Mouse (Mus musculus) stomach, embryonic 14.5 days (tissue): ENCODE data around the gene Kdm6b. TPM values are rescaled to one million over a fixed set of nuclear protein-coding genes. Genes with fewer than 3 reads are reported as not detected.
A peak's percentile ranks its signal among the peaks of the same experiment; 100 is the strongest.
"Not testable (repeated sequence)": the region's sequence is repeated elsewhere in the genome, so short reads cannot be mapped to it uniquely, and the experiment has no call there.

Source experiments
- ATAC-seq: fragments of 200-750 bp; cut with Nextera tagmentation; 2 replicates; pipeline ENCODE4 v1.8.0; 2017; ENCODE audit warnings: low read depth, moderate TSS enrichment; ENCODE audit not compliant: insufficient number of reproducible peaks, insufficient read depth, low FRiP score
- H3K27ac ChIP-seq: fragments of 300-500 bp; sonication (generic); 2 replicates; pipeline ENCODE4 v1.5.1; 2014; ENCODE audit warnings: mild to moderate bottlenecking, low read length, moderate library complexity, mixed read lengths
- H3K27me3 ChIP-seq: fragments of 300-500 bp; sonication (generic); 2 replicates; pipeline ENCODE4 v1.6.1; 2014; ENCODE audit warnings: low read length, control low read depth, mixed read lengths; ENCODE audit not compliant: control insufficient read depth, insufficient read depth
- H3K36me3 ChIP-seq: fragments of 300-500 bp; sonication (generic); 2 replicates; pipeline ENCODE4 v1.6.1; 2014; ENCODE audit warnings: mild to moderate bottlenecking, control low read depth, low read length, moderate library complexity, mixed read lengths; ENCODE audit not compliant: control insufficient read depth, insufficient read depth
- H3K4me1 ChIP-seq: fragments of 300-500 bp; sonication (generic); 2 replicates; pipeline ENCODE4 v1.6.1; 2014; ENCODE audit warnings: low read length, control low read depth, mixed read lengths; ENCODE audit not compliant: control insufficient read depth, insufficient read depth
- H3K4me2 ChIP-seq: fragments of 300-500 bp; sonication (generic); replicated peaks from 2 replicates; pipeline ENCODE4 v1.6.1; 2014; ENCODE audit warnings: low read depth, low read length, control low read depth
- H3K4me3 ChIP-seq: fragments of 300-500 bp; sonication (generic); 2 replicates; pipeline ENCODE4 v1.5.1; 2014; ENCODE audit warnings: low read depth, low read length, control low read depth
- H3K9ac ChIP-seq: fragments of 300-500 bp; sonication (generic); replicated peaks from 2 replicates; pipeline ENCODE4 v1.6.1; 2014; ENCODE audit warnings: low read depth, mild to moderate bottlenecking, control low read depth, low read length, moderate library complexity, mixed read lengths
- H3K9me3 ChIP-seq: fragments of 300-500 bp; sonication (generic); 2 replicates; pipeline ENCODE4 v1.6.1; 2016; ENCODE audit warnings: low read depth, low read length, control low read depth; ENCODE audit not compliant: control insufficient read depth
- WGBS: fragments of 180-500 bp; shearing (Covaris S2); extraction: QIAGEN DNeasy Blood & Tissue Kit; methylation state at CpG from one replicate; pipeline ENCODE4 v1.1.7; 2014; 5-methylcytosine and 5-hydroxymethylcytosine counted together
- polyA plus RNA-seq: library from polyadenylated mRNA; unstranded; fragments of >200 nt; fragmentation: Nextera tagmentation; extraction: Ambion mirVana; gene quantifications from 2 replicates; pipeline ENCODE4 v1.2.1, GENCODE M21; 2014

Kdm6b gene
- polyA plus RNA-seq, 1 experiment from 2014 or later, result 34.3 TPM

GRCm38 (mm10) chr11:69399201-69400082 is 14.0 kb downstream of the Kdm6b start:
- peaks cover 47% of the 10 kb centered on the region for H3K36me3 ChIP-seq
- no peak overlapping the region for H3K27ac ChIP-seq
- H3K4me3 ChIP-seq, result no peak overlapping the region
- H3K4me1 ChIP-seq, result peaks cover 35% of the 10 kb centered on the region; the same call in 1 of the 2 replicates
- WGBS, result 27% methylated on average over 66 of the region's 66 CpGs
- H3K9ac ChIP-seq, result peak overlapping the region; percentile 25; the same call in 1 of the 2 replicates
- H3K4me2 ChIP-seq, result peak overlapping the region; percentile 76; the same call in 1 of the 2 replicates
- H3K27me3 ChIP-seq, result no peaks in the 10 kb centered on the region
- no peak for ATAC-seq
- no peaks in the 10 kb centered on the region for H3K9me3 ChIP-seq

- H3K9me3 ChIP-seq, result no peaks in the 10 kb centered on the region
- H3K4me2 ChIP-seq, result peak overlapping the region; percentile 76
- H3K9ac ChIP-seq, result peak overlapping the region; percentile 25; the same call in 1 of the 2 replicates
- H3K36me3 ChIP-seq, result peaks cover 39% of the 10 kb centered on the region
- no peak overlapping the region; the same call in 1 of the 2 replicates for H3K27ac ChIP-seq
- H3K4me3 ChIP-seq, result 0 out of 2 replicates have a peak overlapping the region, but pooled peaks have one; percentile 61
- no peaks in the 10 kb centered on the region for H3K27me3 ChIP-seq
- WGBS, result 29% methylated on average over 21 of the region's 21 CpGs
- no peak for ATAC-seq
- peaks cover 38% of the 10 kb centered on the region; the same call in 1 of the 2 replicates for H3K4me1 ChIP-seq
Measured at GRCm38 (mm10) chr11:69398486-69399200, 14.8 kb downstream of the Kdm6b start.

GRCm38 (mm10) chr11:69398059-69398458 is 15.4 kb downstream of the Kdm6b start, which contains the start of gene Tmem88:
Tmem88 (minus strand) TSS chr11:69398234.
- 7% methylated on average over 16 of the region's 16 CpGs for WGBS
- peaks cover 33% of the 10 kb centered on the region for H3K36me3 ChIP-seq
- no peaks in the 10 kb centered on the region for H3K27me3 ChIP-seq
- H3K4me1 ChIP-seq, result peaks cover 38% of the 10 kb centered on the region; the same call in 1 of the 2 replicates
- H3K4me2 ChIP-seq, result peak within 1 kb of the TSS; percentile 76
- peak within 1 kb of the TSS; percentile 61 for H3K4me3 ChIP-seq
- H3K27ac ChIP-seq, result peak within 1 kb of the TSS; percentile 90
- no peak for ATAC-seq
- H3K9me3 ChIP-seq, result no peaks in the 10 kb centered on the region
- peak within 1 kb of the TSS; percentile 25 for H3K9ac ChIP-seq

GRCm38 (mm10) chr11:69397581-69398057 is 15.9 kb downstream of the Kdm6b start:
- no peak for ATAC-seq
- Histone ChIP-seq H3K36me3 (peaks cover 29% of the 10 kb centered on the region), H3K9ac (peak overlapping the region; percentile 25; the same call in 1 of the 2 replicates), H3K4me2 (peak overlapping the region; percentile 76), H3K4me1 (peaks cover 38% of the 10 kb centered on the region; the same call in 1 of the 2 replicates), H3K4me3 (peak overlapping the region; percentile 61), H3K9me3 (no peaks in the 10 kb centered on the region), H3K27me3 (no peaks in the 10 kb centered on the region), H3K27ac (peak overlapping the region; percentile 90)
- WGBS, result 14% methylated on average over 24 of the region's 24 CpGs

- H3K4me1 ChIP-seq, result peaks cover 38% of the 10 kb centered on the region; the same call in 1 of the 2 replicates
- no peak for ATAC-seq
Measured at GRCm38 (mm10) chr11:69396772-69397171, 16.7 kb downstream of the Kdm6b start.

GRCm38 (mm10) chr11:69395634-69396373 is 17.7 kb downstream of the Kdm6b start:
- peak overlapping the region; percentile 61 for H3K4me3 ChIP-seq
- H3K36me3 ChIP-seq, result peaks cover 15% of the 10 kb centered on the region
- peak overlapping the region; percentile 76 for H3K4me2 ChIP-seq
- ATAC-seq, result peak; percentile 85
- peak overlapping the region; percentile 49 for H3K9ac ChIP-seq
- H3K9me3 ChIP-seq, result no peaks in the 10 kb centered on the region
- no peaks in the 10 kb centered on the region for H3K27me3 ChIP-seq
- H3K27ac ChIP-seq, result peak overlapping the region; percentile 90
- under 1% methylated on average over 48 of the region's 48 CpGs for WGBS
- H3K4me1 ChIP-seq, result peaks cover 38% of the 10 kb centered on the region; the same call in 1 of the 2 replicates

More at GRCm38 (mm10) chr11:69396772-69397171, 16.7 kb downstream of the Kdm6b start:
- H3K27me3 ChIP-seq, result no peaks in the 10 kb centered on the region
- peak overlapping the region; percentile 90; the same call in 1 of the 2 replicates for H3K27ac ChIP-seq
- H3K9ac ChIP-seq, result peak overlapping the region; percentile 49
- peak overlapping the region; percentile 61; the same call in 1 of the 2 replicates for H3K4me3 ChIP-seq
- H3K36me3 ChIP-seq, result peaks cover 21% of the 10 kb centered on the region
- H3K4me2 ChIP-seq, result peak overlapping the region; percentile 76
- no peaks in the 10 kb centered on the region for H3K9me3 ChIP-seq
- 30% methylated on average over 11 of the region's 11 CpGs for WGBS

GRCm38 (mm10) chr11:69395235-69395633 is 18.2 kb downstream of the Kdm6b start, which contains the start of the genes Naa38 and Cyb5d1:
Naa38 (plus strand) TSS chr11:69395487.
Cyb5d1 (minus strand) TSS chr11:69395631.
- H3K4me2 ChIP-seq, result peak within 1 kb of the TSS; percentile 76
- not testable (repeated sequence) for H3K9me3 ChIP-seq, H3K27me3 ChIP-seq, H3K36me3 ChIP-seq
- WGBS, result under 1% methylated on average over 21 of the region's 24 CpGs
- peak within 1 kb of the TSS; percentile 49 for H3K9ac ChIP-seq
- H3K4me1 ChIP-seq, result peaks cover 36% of the 10 kb centered on the region; the same call in 1 of the 2 replicates
- H3K4me3 ChIP-seq, result peak within 1 kb of the TSS; percentile 61
- H3K27ac ChIP-seq, result peak within 1 kb of the TSS; percentile 90
- ATAC-seq, result peak; percentile 80
